Mouse (Mus musculus): ENCODE measurements around the gene Gm37419. TPM values are rescaled to one million over a fixed set of nuclear protein-coding genes. Genes with fewer than 3 reads are reported as not detected.

Gm37419 gene
- polyA plus RNA-seq, 1 experiment from 2014 or later, result not detected

GRCm38 (mm10) chr16:23963896-23964668, 24.2 kb upstream of the Gm37419 start:
- no peak for ATAC-seq (replicated peaks; ENCODE audit: low FRiP score, low TSS enrichment, low read depth)
- Histone ChIP-seq H3K4me3 (ENCODE audit: low read depth, low read length) (no peak overlapping the region), H3K27ac (ENCODE audit: low read depth) (no peak overlapping the region), H3K9ac (ENCODE audit: low read length) (no peak overlapping the region), H3K4me1 (replicated peaks; ENCODE audit: control insufficient read depth, insufficient read depth, low read length) (no peaks in the 10 kb centered on the region), H3K9me3 (ENCODE audit: control insufficient read depth, low read length) (no peaks in the 10 kb centered on the region), H3K36me3 (ENCODE audit: control insufficient read depth, insufficient read depth, low read length) (no peaks in the 10 kb centered on the region), H3K27me3 (replicated peaks; ENCODE audit: control insufficient read depth, insufficient read depth, low read length) (no peaks in the 10 kb centered on the region), H3K4me2 (ENCODE audit: low read length) (no peak overlapping the region)
- DNase-seq (ENCODE audit: low spot score), result no peak
- 80% methylated on average over 22 of the region's 22 CpGs for WGBS

- Histone ChIP-seq H3K27ac (ENCODE audit: low read depth) (no peak overlapping the region), H3K4me3 (ENCODE audit: low read depth, low read length) (no peak overlapping the region), H3K4me2 (ENCODE audit: low read length) (no peak overlapping the region), H3K9me3 (ENCODE audit: control insufficient read depth, low read length) (no peaks in the 10 kb centered on the region), H3K36me3 (ENCODE audit: control insufficient read depth, insufficient read depth, low read length) (no peaks in the 10 kb centered on the region), H3K9ac (ENCODE audit: low read length) (no peak overlapping the region), H3K4me1 (replicated peaks; ENCODE audit: control insufficient read depth, insufficient read depth, low read length) (no peaks in the 10 kb centered on the region), H3K27me3 (replicated peaks; ENCODE audit: control insufficient read depth, insufficient read depth, low read length) (no peaks in the 10 kb centered on the region)
- ATAC-seq (replicated peaks; ENCODE audit: low FRiP score, low TSS enrichment, low read depth) (no peak), DNase-seq (ENCODE audit: low spot score) (no peak)
- 79% methylated on average over 14 of the region's 14 CpGs for WGBS
Measured at GRCm38 (mm10) chr16:23964706-23965367, 23.4 kb upstream of the Gm37419 start.

GRCm38 (mm10) chr16:23966066-23966465, 22.2 kb upstream of the Gm37419 start:
- no peak overlapping the region for H3K9ac ChIP-seq (ENCODE audit: low read length)
- H3K27me3 ChIP-seq (replicated peaks; ENCODE audit: control insufficient read depth, insufficient read depth, low read length), result no peaks in the 10 kb centered on the region
- H3K9me3 ChIP-seq (ENCODE audit: control insufficient read depth, low read length), result no peaks in the 10 kb centered on the region
- no peak for DNase-seq (ENCODE audit: low spot score)
- WGBS, result 88% methylated on average over 14 of the region's 14 CpGs
- H3K4me2 ChIP-seq (ENCODE audit: low read length), result no peak overlapping the region
- ATAC-seq (replicated peaks; ENCODE audit: low FRiP score, low TSS enrichment, low read depth), result no peak
- no peaks in the 10 kb centered on the region for H3K4me1 ChIP-seq (replicated peaks; ENCODE audit: control insufficient read depth, insufficient read depth, low read length)
- H3K36me3 ChIP-seq (ENCODE audit: control insufficient read depth, insufficient read depth, low read length), result no peaks in the 10 kb centered on the region
- no peak overlapping the region for H3K4me3 ChIP-seq (ENCODE audit: low read depth, low read length)
- H3K27ac ChIP-seq (ENCODE audit: low read depth), result no peak overlapping the region

GRCm38 (mm10) chr16:23967301-23967700, 21.0 kb upstream of the Gm37419 start:
- Histone ChIP-seq H3K4me3 (ENCODE audit: low read depth, low read length) (no peak overlapping the region), H3K9me3 (ENCODE audit: control insufficient read depth, low read length) (no peaks in the 10 kb centered on the region), H3K27me3 (replicated peaks; ENCODE audit: control insufficient read depth, insufficient read depth, low read length) (no peaks in the 10 kb centered on the region), H3K36me3 (ENCODE audit: control insufficient read depth, insufficient read depth, low read length) (no peaks in the 10 kb centered on the region), H3K4me1 (replicated peaks; ENCODE audit: control insufficient read depth, insufficient read depth, low read length) (no peaks in the 10 kb centered on the region), H3K9ac (ENCODE audit: low read length) (no peak overlapping the region), H3K4me2 (ENCODE audit: low read length) (no peak overlapping the region), H3K27ac (ENCODE audit: low read depth) (no peak overlapping the region)
- WGBS, result 87% methylated on average over 7 of the region's 7 CpGs
- DNase-seq (ENCODE audit: low spot score) (no peak), ATAC-seq (replicated peaks; ENCODE audit: low FRiP score, low TSS enrichment, low read depth) (no peak)

GRCm38 (mm10) chr16:23968888-23969287, 19.4 kb upstream of the Gm37419 start:
- ATAC-seq (replicated peaks; ENCODE audit: low FRiP score, low TSS enrichment, low read depth) (no peak), DNase-seq (ENCODE audit: low spot score) (no peak)
- H3K27ac ChIP-seq (ENCODE audit: low read depth), result no peak overlapping the region
- no peak overlapping the region for H3K9ac ChIP-seq (ENCODE audit: low read length)
- H3K36me3 ChIP-seq (ENCODE audit: control insufficient read depth, insufficient read depth, low read length), result 0 out of 2 replicates have a peak, but pooled peaks cover under 1% of the 10 kb centered on the region
- no peak overlapping the region for H3K4me2 ChIP-seq (ENCODE audit: low read length)
- no peaks in the 10 kb centered on the region for H3K27me3 ChIP-seq (replicated peaks; ENCODE audit: control insufficient read depth, insufficient read depth, low read length)
- H3K4me1 ChIP-seq (replicated peaks; ENCODE audit: control insufficient read depth, insufficient read depth, low read length), result no peaks in the 10 kb centered on the region
- no peak overlapping the region for H3K4me3 ChIP-seq (ENCODE audit: low read depth, low read length)
- H3K9me3 ChIP-seq (ENCODE audit: control insufficient read depth, low read length), result no peaks in the 10 kb centered on the region
- WGBS, result 80% methylated on average over 4 of the region's 4 CpGs

GRCm38 (mm10) chr16:23969919-23970318, 18.4 kb upstream of the Gm37419 start:
- Histone ChIP-seq H3K27ac (ENCODE audit: low read depth) (no peak overlapping the region), H3K9me3 (ENCODE audit: control insufficient read depth, low read length) (no peaks in the 10 kb centered on the region), H3K27me3 (replicated peaks; ENCODE audit: control insufficient read depth, insufficient read depth, low read length) (no peaks in the 10 kb centered on the region), H3K36me3 (ENCODE audit: control insufficient read depth, insufficient read depth, low read length) (0 out of 2 replicates have a peak, but pooled peaks cover 3% of the 10 kb centered on the region), H3K4me3 (ENCODE audit: low read depth, low read length) (no peak overlapping the region), H3K4me1 (replicated peaks; ENCODE audit: control insufficient read depth, insufficient read depth, low read length) (no peaks in the 10 kb centered on the region), H3K9ac (ENCODE audit: low read length) (no peak overlapping the region), H3K4me2 (ENCODE audit: low read length) (no peak overlapping the region)
- 62% methylated on average over 14 of the region's 14 CpGs for WGBS
- ATAC-seq (replicated peaks; ENCODE audit: low FRiP score, low TSS enrichment, low read depth) (no peak), DNase-seq (ENCODE audit: low spot score) (no peak)

GRCm38 (mm10) chr16:23972126-23972740, 16.0 kb upstream of the Gm37419 start:
- ATAC-seq (replicated peaks; ENCODE audit: low FRiP score, low TSS enrichment, low read depth), result 0 out of 2 replicates have a peak, but pooled peaks have one; percentile 13
- Histone ChIP-seq H3K4me3 (ENCODE audit: low read depth, low read length) (no peak overlapping the region), H3K36me3 (ENCODE audit: control insufficient read depth, insufficient read depth, low read length) (0 out of 2 replicates have a peak, but pooled peaks cover 3% of the 10 kb centered on the region), H3K4me2 (ENCODE audit: low read length) (no peak overlapping the region), H3K27me3 (replicated peaks; ENCODE audit: control insufficient read depth, insufficient read depth, low read length) (no peaks in the 10 kb centered on the region), H3K9ac (ENCODE audit: low read length) (no peak overlapping the region), H3K27ac (ENCODE audit: low read depth) (no peak overlapping the region), H3K4me1 (replicated peaks; ENCODE audit: control insufficient read depth, insufficient read depth, low read length) (no peaks in the 10 kb centered on the region), H3K9me3 (ENCODE audit: control insufficient read depth, low read length) (no peaks in the 10 kb centered on the region)
- no peak for DNase-seq (ENCODE audit: low spot score)
- WGBS, result 70% methylated on average over 20 of the region's 20 CpGs

- no peak overlapping the region for H3K27ac ChIP-seq (ENCODE audit: low read depth)
- 0 out of 2 replicates have a peak, but pooled peaks cover 3% of the 10 kb centered on the region for H3K36me3 ChIP-seq (ENCODE audit: control insufficient read depth, insufficient read depth, low read length)
- H3K4me1 ChIP-seq (replicated peaks; ENCODE audit: control insufficient read depth, insufficient read depth, low read length), result no peaks in the 10 kb centered on the region
- H3K27me3 ChIP-seq (replicated peaks; ENCODE audit: control insufficient read depth, insufficient read depth, low read length), result no peaks in the 10 kb centered on the region
- no peak overlapping the region for H3K4me3 ChIP-seq (ENCODE audit: low read depth, low read length)
- H3K4me2 ChIP-seq (ENCODE audit: low read length), result no peak overlapping the region
- 78% methylated on average over 11 of the region's 11 CpGs for WGBS
- no peak overlapping the region for H3K9ac ChIP-seq (ENCODE audit: low read length)
- DNase-seq (ENCODE audit: low spot score) (no peak), ATAC-seq (replicated peaks; ENCODE audit: low FRiP score, low TSS enrichment, low read depth) (0 out of 2 replicates have a peak, but pooled peaks have one; percentile 18)
- no peaks in the 10 kb centered on the region for H3K9me3 ChIP-seq (ENCODE audit: control insufficient read depth, low read length)
Measured at GRCm38 (mm10) chr16:23972901-23973300, 15.4 kb upstream of the Gm37419 start.

All from intestine, embryonic 14.5 days (tissue).